Mouse (Mus musculus) spleen, adult 2 months (tissue): ENCODE results near the gene Tut7.

ENCODE experiments used
- CTCF ChIP-seq: fragments of 200-500 bp; IDR thresholded peaks from 2 replicates; pipeline ENCODE4 v1.5.1; 2011; ENCODE audit warnings: mild to moderate bottlenecking, inconsistent platforms; ENCODE audit not compliant: insufficient read depth, insufficient read length, insufficient replicate concordance; ENCODE audit errors: extremely low read depth
- POLR2A ChIP-seq: fragments of 200-500 bp; IDR thresholded peaks from 2 replicates; pipeline ENCODE4 v1.6.1; 2011; ENCODE audit warnings: low read depth, low read length, inconsistent platforms

GRCm38 (mm10) chr13:59738455-59738854, 84.5 kb downstream of the Tut7 start:
- TF ChIP-seq CTCF (no peak), POLR2A (no peak)
